Mouse (Mus musculus): ENCODE results near the gene Gsdma3. TPM values are rescaled to one million over a fixed set of nuclear protein-coding genes. Genes with fewer than 3 reads are reported as not detected.

The Gsdma3 gene
- polyA plus RNA-seq, 1 experiment from 2014 or later = not detected

- Histone ChIP-seq H3K4me3 (peak overlapping the region; percentile 86), H3K4me2 (replicated peaks) (peak overlapping the region; percentile 93), H3K4me1 (peaks cover 34% of the 10 kb centered on the region), H3K27ac (peak overlapping the region; percentile 86; the same call in 1 of the 2 replicates), H3K27me3 (no peaks in the 10 kb centered on the region), H3K9me3 (replicated peaks) (no peaks in the 10 kb centered on the region), H3K36me3 (peaks cover 23% of the 10 kb centered on the region), H3K9ac (peak overlapping the region; percentile 90)
- ATAC-seq (ENCODE audit: low FRiP score) = peak; percentile 63
- WGBS = 2% methylated on average over 22 of the region's 22 CpGs
Measured at GRCm38 (mm10) chr11:98586087-98586891, 39.9 kb upstream of the Gsdma3 start.

DNA sequence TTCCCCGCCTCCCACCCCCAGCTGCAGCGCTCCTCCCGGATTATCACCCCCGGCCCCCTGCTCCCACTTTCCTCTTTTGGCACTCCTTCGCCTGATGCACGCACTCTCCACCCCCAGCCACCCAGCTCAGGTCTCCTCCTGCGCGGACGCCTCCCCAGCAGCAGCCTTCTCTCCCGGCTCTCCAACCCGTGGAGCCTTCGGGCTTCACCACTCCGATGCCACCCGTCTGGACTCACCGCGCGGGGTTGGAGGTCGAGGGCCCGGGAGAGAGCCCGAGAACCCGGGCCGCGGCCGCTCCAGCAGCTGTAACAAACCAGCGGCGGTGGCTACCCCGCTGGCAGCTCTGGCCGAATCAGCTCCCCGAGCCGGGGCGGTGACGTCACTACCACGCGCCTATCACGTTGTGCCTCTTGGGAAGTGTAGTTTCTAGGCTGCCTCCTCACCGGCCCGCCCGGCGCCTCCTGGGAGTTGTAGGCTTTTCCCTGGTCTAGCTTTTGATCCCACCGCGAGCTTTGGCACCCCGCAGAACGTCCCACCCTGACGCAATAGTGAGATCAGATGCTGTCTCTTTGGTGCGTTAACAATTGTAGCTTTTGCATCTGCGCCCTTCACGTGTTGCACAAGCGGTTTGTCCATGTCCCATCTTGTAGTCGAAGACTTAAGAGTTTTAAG is 39.1 kb upstream of the Gsdma3 start, which contains the start of gene Ormdl3:
Gene Ormdl3 (minus strand): TSS at position 477 of the 672 bp plus-strand sequence.
- Histone ChIP-seq H3K4me3 (peak within 1 kb of the TSS; percentile 86), H3K4me2 (replicated peaks) (peak within 1 kb of the TSS; percentile 93), H3K27me3 (no peaks in the 10 kb centered on the region), H3K27ac (peak within 1 kb of the TSS; percentile 86), H3K9me3 (replicated peaks) (no peaks in the 10 kb centered on the region), H3K9ac (peak within 1 kb of the TSS; percentile 90), H3K36me3 (peaks cover 17% of the 10 kb centered on the region), H3K4me1 (peaks cover 34% of the 10 kb centered on the region)
- WGBS = under 1% methylated on average over 49 of the region's 49 CpGs
- peak; percentile 96 for ATAC-seq (ENCODE audit: low FRiP score)

GRCm38 (mm10) chr11:98587684-98588546 is 38.2 kb upstream of the Gsdma3 start:
- peaks cover 34% of the 10 kb centered on the region for H3K4me1 ChIP-seq
- WGBS = 7% methylated on average over 19 of the region's 20 CpGs
- 0 out of 2 replicates have a peak, but pooled peaks have one; percentile 7 for ATAC-seq (ENCODE audit: low FRiP score)
- peak overlapping the region; percentile 90 for H3K9ac ChIP-seq
- H3K9me3 ChIP-seq (replicated peaks) = no peaks in the 10 kb centered on the region
- H3K4me2 ChIP-seq (replicated peaks) = peak overlapping the region; percentile 93
- peak overlapping the region; percentile 86 for H3K4me3 ChIP-seq
- H3K27ac ChIP-seq = peak overlapping the region; percentile 86
- H3K27me3 ChIP-seq = peaks cover 5% of the 10 kb centered on the region
- peaks cover 8% of the 10 kb centered on the region for H3K36me3 ChIP-seq

DNA sequence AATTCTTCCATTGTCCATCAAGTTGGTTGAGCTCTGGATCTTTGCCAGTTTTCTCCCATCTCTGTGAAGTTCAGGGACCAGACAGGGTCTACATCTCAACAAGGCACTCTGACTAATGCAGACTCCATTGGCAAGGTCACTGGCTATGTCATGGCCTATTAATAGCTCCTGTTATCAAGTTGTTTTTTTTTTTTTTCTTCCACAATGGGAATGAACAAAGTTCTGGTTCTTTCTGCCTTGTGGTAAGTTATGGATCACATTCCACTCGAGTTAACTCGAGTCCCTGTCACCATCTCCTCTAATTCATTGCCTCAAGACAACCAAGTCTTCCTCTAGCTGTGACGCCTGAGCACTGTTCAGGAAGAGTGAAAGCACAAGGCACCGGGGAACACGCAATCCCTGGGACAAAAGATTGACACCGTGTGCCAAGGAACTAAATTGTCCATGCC is 37.3 kb upstream of the Gsdma3 start:
- Histone ChIP-seq H3K9me3 (replicated peaks) (no peaks in the 10 kb centered on the region), H3K4me1 (peaks cover 34% of the 10 kb centered on the region), H3K4me2 (replicated peaks) (no peak overlapping the region), H3K27ac (no peak overlapping the region), H3K36me3 (no peaks in the 10 kb centered on the region), H3K4me3 (no peak overlapping the region), H3K9ac (no peak overlapping the region), H3K27me3 (peaks cover 5% of the 10 kb centered on the region)
- 73% methylated on average over 6 of the region's 6 CpGs for WGBS
- no peak for ATAC-seq (ENCODE audit: low FRiP score)

DNA sequence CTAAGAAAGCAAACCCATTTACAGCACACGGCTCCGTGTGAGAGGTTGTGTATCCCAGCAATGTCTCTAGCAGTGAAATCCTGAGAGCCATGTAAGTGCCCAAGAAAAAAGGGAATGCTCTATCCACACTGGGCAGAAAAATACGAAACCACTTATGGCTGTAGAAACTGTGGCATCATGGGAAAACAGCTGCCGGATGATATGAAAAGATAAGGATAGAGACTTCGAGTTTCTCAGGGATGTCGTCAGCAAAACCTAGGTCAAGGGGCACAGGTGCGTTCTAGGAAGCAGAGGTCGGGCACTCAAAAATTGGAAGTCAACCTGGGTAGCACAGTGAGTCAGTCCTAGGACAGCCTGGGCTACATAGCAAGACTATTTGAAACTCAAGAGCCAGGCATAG is 36.9 kb upstream of the Gsdma3 start:
- Histone ChIP-seq H3K4me2 (replicated peaks) (no peak overlapping the region), H3K27me3 (peaks cover 5% of the 10 kb centered on the region), H3K36me3 (no peaks in the 10 kb centered on the region), H3K9ac (no peak overlapping the region), H3K4me1 (peaks cover 34% of the 10 kb centered on the region), H3K4me3 (no peak overlapping the region), H3K9me3 (replicated peaks) (no peaks in the 10 kb centered on the region), H3K27ac (no peak overlapping the region)
- WGBS = 82% methylated on average over 8 of the region's 8 CpGs
- ATAC-seq (ENCODE audit: low FRiP score) = no peak

GRCm38 (mm10) chr11:98590548-98591445 is 35.4 kb upstream of the Gsdma3 start:
- Histone ChIP-seq H3K4me3 (no peak overlapping the region), H3K36me3 (no peaks in the 10 kb centered on the region), H3K4me1 (peaks cover 21% of the 10 kb centered on the region), H3K4me2 (replicated peaks) (no peak overlapping the region), H3K9me3 (replicated peaks) (no peaks in the 10 kb centered on the region), H3K27me3 (peaks cover 5% of the 10 kb centered on the region), H3K27ac (no peak overlapping the region), H3K9ac (no peak overlapping the region)
- 74% methylated on average over 19 of the region's 19 CpGs for WGBS
- ATAC-seq (ENCODE audit: low FRiP score) = no peak

GRCm38 (mm10) chr11:98595021-98595420 is 31.1 kb upstream of the Gsdma3 start:
- Histone ChIP-seq H3K4me1 (no peaks in the 10 kb centered on the region), H3K4me3 (no peak overlapping the region), H3K4me2 (replicated peaks) (no peak overlapping the region), H3K27ac (no peak overlapping the region), H3K27me3 (peaks cover 29% of the 10 kb centered on the region), H3K9ac (no peak overlapping the region), H3K9me3 (replicated peaks) (no peaks in the 10 kb centered on the region), H3K36me3 (no peaks in the 10 kb centered on the region)
- 80% methylated on average over 6 of the region's 6 CpGs for WGBS
- no peak for ATAC-seq (ENCODE audit: low FRiP score)

DNA sequence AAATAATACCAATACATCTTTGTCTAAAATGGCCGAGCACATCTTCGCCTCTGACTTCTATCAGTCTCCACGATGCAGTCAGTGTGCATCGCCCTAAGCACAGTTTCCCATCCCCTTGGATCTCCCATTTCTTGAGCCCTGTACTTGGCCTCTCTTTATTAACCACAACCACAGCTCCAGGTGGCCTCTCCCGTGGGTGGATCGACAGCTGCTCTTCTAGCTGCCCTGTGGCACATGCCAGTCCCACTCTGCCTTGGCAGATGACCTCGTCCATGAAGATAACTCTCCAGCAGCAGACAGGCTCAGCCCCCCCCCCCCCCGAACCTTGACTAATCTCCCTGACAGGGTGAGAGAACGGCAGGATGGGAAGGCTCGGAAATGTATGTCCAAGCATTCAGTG is 30.7 kb upstream of the Gsdma3 start:
- H3K4me3 ChIP-seq = no peak overlapping the region
- WGBS = 80% methylated on average over 10 of the region's 10 CpGs
- H3K4me2 ChIP-seq (replicated peaks) = no peak overlapping the region
- no peaks in the 10 kb centered on the region for H3K36me3 ChIP-seq
- no peak overlapping the region for H3K27ac ChIP-seq
- H3K27me3 ChIP-seq = peaks cover 33% of the 10 kb centered on the region
- no peak overlapping the region for H3K9ac ChIP-seq
- ATAC-seq (ENCODE audit: low FRiP score) = no peak
- H3K9me3 ChIP-seq (replicated peaks) = no peaks in the 10 kb centered on the region
- no peaks in the 10 kb centered on the region for H3K4me1 ChIP-seq

DNA sequence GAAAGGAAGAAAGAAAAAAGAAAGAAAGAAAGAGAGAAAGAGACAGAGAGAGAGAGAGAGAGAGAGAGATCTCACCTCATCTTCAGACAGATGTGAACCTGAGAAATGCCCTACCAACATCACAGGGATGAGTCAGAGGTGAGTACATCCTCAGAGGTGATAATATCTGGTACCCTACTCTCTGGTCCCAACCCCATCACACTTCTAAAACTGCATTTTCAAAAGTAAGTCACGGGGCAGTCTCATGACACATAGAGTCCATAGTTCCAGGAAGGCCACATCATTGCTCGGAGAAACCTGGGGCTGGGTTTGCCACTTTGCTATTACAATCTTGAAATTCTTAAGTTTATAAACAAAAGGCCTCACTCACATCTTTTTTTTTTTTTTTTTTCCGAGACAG is 30.2 kb upstream of the Gsdma3 start:
- ATAC-seq (ENCODE audit: low FRiP score) = no peak
- Histone ChIP-seq H3K9ac (no peak overlapping the region), H3K27ac (no peak overlapping the region), H3K9me3 (replicated peaks) (no peaks in the 10 kb centered on the region), H3K36me3 (no peaks in the 10 kb centered on the region), H3K4me3 (no peak overlapping the region), H3K4me1 (no peaks in the 10 kb centered on the region), H3K27me3 (peaks cover 38% of the 10 kb centered on the region), H3K4me2 (replicated peaks) (no peak overlapping the region)
- WGBS = 88% methylated on average over 3 of the region's 3 CpGs

DNA sequence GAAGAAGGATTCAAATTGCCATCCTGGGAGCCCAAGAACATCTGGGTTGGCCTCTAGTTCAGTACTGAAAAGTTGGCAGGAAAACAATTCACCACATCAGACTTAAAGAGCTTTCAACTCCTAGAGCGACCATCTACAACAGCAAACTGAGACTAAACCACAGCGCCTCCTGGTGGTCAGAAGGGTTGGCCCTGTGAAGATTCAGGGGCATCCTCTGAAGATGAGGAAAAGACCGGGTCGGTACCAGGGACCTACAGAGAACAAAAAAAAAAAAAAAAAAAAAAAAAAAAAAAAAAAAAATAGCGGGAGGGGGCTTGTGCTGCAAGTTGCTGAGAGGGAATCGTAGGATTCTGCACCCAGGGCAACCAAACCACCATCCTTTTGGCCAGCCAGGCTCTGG is 28.8 kb upstream of the Gsdma3 start:
- 36% methylated on average over 6 of the region's 6 CpGs for WGBS
- ATAC-seq (ENCODE audit: low FRiP score) = no peak
- no peak overlapping the region for H3K9ac ChIP-seq
- peaks cover 5% of the 10 kb centered on the region for H3K4me1 ChIP-seq
- no peak overlapping the region for H3K4me2 ChIP-seq (replicated peaks)
- no peaks in the 10 kb centered on the region for H3K36me3 ChIP-seq
- H3K27ac ChIP-seq = no peak overlapping the region
- no peaks in the 10 kb centered on the region for H3K9me3 ChIP-seq (replicated peaks)
- H3K4me3 ChIP-seq = no peak overlapping the region
- peaks cover 46% of the 10 kb centered on the region for H3K27me3 ChIP-seq

DNA sequence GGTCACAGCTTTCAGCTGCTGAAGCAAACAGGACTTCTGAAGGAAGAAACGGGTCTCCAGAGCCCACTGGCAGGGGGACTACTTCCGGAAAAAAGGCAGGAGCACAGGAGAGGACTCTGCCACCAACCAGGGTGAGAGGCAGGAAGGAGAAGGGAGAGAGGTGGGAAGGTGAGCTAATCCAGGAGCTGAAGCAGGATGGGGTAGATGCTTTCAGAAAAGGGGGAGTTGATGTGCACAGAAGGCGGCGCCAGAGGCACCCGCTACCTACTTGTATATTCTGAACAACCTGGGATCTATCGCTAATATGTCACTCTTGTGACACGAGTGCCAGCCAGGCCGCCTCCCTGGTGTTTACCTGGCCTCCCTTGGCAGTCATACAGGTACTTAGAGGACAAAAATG is 28.2 kb upstream of the Gsdma3 start, which contains the start of gene Lrrc3c:
Gene Lrrc3c (plus strand): TSS at position 301 of the 400 bp plus-strand sequence.
- H3K4me2 ChIP-seq (replicated peaks) = no peak within 1 kb of the TSS
- H3K4me3 ChIP-seq = no peak within 1 kb of the TSS
- ATAC-seq (ENCODE audit: low FRiP score) = no peak
- 79% methylated on average over 8 of the region's 8 CpGs for WGBS
- no peak within 1 kb of the TSS for H3K27ac ChIP-seq
- H3K36me3 ChIP-seq = no peaks in the 10 kb centered on the region
- H3K9ac ChIP-seq = no peak within 1 kb of the TSS
- peaks cover 43% of the 10 kb centered on the region for H3K27me3 ChIP-seq
- peaks cover 7% of the 10 kb centered on the region for H3K4me1 ChIP-seq
- H3K9me3 ChIP-seq (replicated peaks) = no peaks in the 10 kb centered on the region

All from hindbrain, embryonic 12.5 days (tissue).